ENCODE assay signal across 8 mouse cellular contexts in the genomic region with DNA sequence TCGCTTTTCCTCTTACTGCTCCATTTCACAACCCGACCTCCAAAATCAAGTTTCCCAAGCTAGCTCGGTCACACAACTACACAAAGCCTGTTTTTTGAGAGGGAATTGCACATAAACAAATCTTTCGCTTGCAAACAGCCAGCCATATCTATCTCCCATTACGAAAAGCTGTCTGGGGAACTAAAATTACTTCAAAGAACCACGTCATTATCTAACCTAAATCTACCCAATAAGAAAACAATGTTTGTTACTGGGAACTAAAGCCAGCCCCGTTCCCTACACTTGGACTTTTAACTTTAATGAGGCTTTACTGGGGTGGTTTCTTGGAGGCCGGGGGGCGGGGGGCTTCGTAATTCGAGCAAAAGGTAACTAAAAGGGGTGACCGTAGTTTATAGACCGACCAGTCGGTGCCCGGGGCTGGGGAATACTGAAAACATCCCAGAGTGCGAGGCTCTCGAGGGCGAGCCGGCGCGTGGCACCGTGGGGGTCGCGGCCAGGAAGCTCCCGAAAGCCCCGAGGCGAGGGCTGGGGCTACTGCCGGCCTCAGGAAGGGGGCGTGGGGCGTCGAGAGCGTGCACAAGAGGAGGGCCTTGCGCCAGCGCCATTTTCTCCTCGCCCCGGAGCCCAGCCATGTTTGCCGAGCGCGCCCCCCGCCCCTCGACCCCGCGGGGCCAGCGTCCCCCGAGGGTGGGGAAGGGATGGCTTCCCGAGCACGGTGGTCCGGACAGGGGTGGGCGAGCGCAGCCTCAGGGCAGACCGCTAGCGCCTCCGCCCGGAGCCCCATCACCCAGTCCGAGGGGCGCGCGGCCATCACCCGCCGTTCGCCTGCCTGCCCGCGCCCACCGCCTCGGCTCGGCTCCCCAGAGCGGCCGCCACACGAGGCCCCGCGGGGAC. TPM values are rescaled to one million over a fixed set of nuclear protein-coding genes. Genes with fewer than 3 reads are reported as not detected.
A peak's percentile ranks its signal among the peaks of the same experiment; 100 is the strongest.
DNase-seq lines count a peak whose midpoint lies in the region; ATAC-seq lines count a peak whose summit lies in the region.

No protein-coding gene starts in this region.

- peak overlapping the region; percentile 99 for H3K4me3 ChIP-seq in embryonic facial prominence, embryonic 12.5 days
- H3K4me3 ChIP-seq in heart, embryonic 12.5 days: peak overlapping the region; percentile 97
- peak overlapping the region; percentile 99 for H3K4me3 ChIP-seq in kidney, embryonic 16.5 days (ENCODE audit: low read length)
- H3K4me3 ChIP-seq in macrophage (ENCODE audit: inconsistent target): peak overlapping the region; percentile 62

- DNase-seq in CD8-positive naive resting alpha-beta T cell, adult 2 months (ENCODE audit: low read depth in 2 of 2, low spot score in 2 of 2): peak; percentile 26 to 42
- peak; percentile 43 to 47 for DNase-seq in adrenal gland, adult 18-20 months (ENCODE audit: low spot score in 2 of 2)
- DNase-seq in right cerebral cortex, postnatal 4 days: peak; percentile 64
- DNase-seq in layer of hippocampus, adult 11-12 months (ENCODE audit: low spot score): no peak

- peak overlapping the region; percentile 94 for H3K9ac ChIP-seq in embryonic facial prominence, embryonic 12.5 days
- H3K9ac ChIP-seq in heart, embryonic 12.5 days: peak overlapping the region; percentile 99
- peak overlapping the region; percentile 99 for H3K9ac ChIP-seq in kidney, embryonic 16.5 days (replicated peaks; ENCODE audit: low read length)

- 1% methylated on average over 67 of the region's 71 CpGs for WGBS in embryonic facial prominence, embryonic 12.5 days
- WGBS in heart, embryonic 12.5 days: under 1% methylated on average over 71 of the region's 71 CpGs
- WGBS in kidney, embryonic 16.5 days: under 1% methylated on average over 58 of the region's 71 CpGs
- WGBS in macrophage (ENCODE audit: missing documents): under 1% methylated on average over 53 of the region's 71 CpGs

- no peaks in the 10 kb centered on the region for H3K9me3 ChIP-seq in embryonic facial prominence, embryonic 12.5 days
- no peaks in the 10 kb centered on the region for H3K9me3 ChIP-seq in heart, embryonic 12.5 days (replicated peaks)
- H3K9me3 ChIP-seq in kidney, embryonic 16.5 days (ENCODE audit: low read length): no peaks in the 10 kb centered on the region

- ATAC-seq in embryonic facial prominence, embryonic 12.5 days (ENCODE audit: insufficient number of reproducible peaks, insufficient read depth, low FRiP score, low TSS enrichment): peak; percentile 83
- ATAC-seq in heart, embryonic 12.5 days (ENCODE audit: insufficient number of reproducible peaks, low FRiP score): peak; percentile 80
- peak; percentile 87 for ATAC-seq in kidney, embryonic 16.5 days (ENCODE audit: low FRiP score, low TSS enrichment)

- peaks cover 38% of the 10 kb centered on the region for H3K79me2 ChIP-seq in macrophage (ENCODE audit: inconsistent target)

- peak overlapping the region; percentile 76 for H3K4me2 ChIP-seq in embryonic facial prominence, embryonic 12.5 days (replicated peaks)
- peak overlapping the region; percentile 94 for H3K4me2 ChIP-seq in heart, embryonic 12.5 days
- H3K4me2 ChIP-seq in kidney, embryonic 16.5 days (replicated peaks; ENCODE audit: low read depth, low read length): peak overlapping the region; percentile 92

- peaks cover 15% of the 10 kb centered on the region; the same call in 1 of the 2 replicates for H3K4me1 ChIP-seq in embryonic facial prominence, embryonic 12.5 days
- H3K4me1 ChIP-seq in heart, embryonic 12.5 days (replicated peaks): peaks cover 13% of the 10 kb centered on the region
- H3K4me1 ChIP-seq in kidney, embryonic 16.5 days (ENCODE audit: insufficient read depth, low read length): peaks cover 25% of the 10 kb centered on the region

- peaks cover 18% of the 10 kb centered on the region for H3K36me3 ChIP-seq in embryonic facial prominence, embryonic 12.5 days
- H3K36me3 ChIP-seq in heart, embryonic 12.5 days: peaks cover 25% of the 10 kb centered on the region
- H3K36me3 ChIP-seq in kidney, embryonic 16.5 days (ENCODE audit: insufficient read depth, low read length): peaks cover 12% of the 10 kb centered on the region
- H3K36me3 ChIP-seq in macrophage (ENCODE audit: inconsistent target): peaks cover 29% of the 10 kb centered on the region

- H3K27ac ChIP-seq in embryonic facial prominence, embryonic 12.5 days: peak overlapping the region; percentile 84
- H3K27ac ChIP-seq in heart, embryonic 12.5 days (ENCODE audit: poor library complexity, severe bottlenecking): peak overlapping the region; percentile 85
- peak overlapping the region; percentile 91 for H3K27ac ChIP-seq in kidney, embryonic 16.5 days (ENCODE audit: low read length)
- peak overlapping the region; percentile 37 for H3K27ac ChIP-seq in macrophage

- no peaks in the 10 kb centered on the region for H3K27me3 ChIP-seq in embryonic facial prominence, embryonic 12.5 days
- no peaks in the 10 kb centered on the region for H3K27me3 ChIP-seq in heart, embryonic 12.5 days (replicated peaks)
- no peaks in the 10 kb centered on the region for H3K27me3 ChIP-seq in kidney, embryonic 16.5 days (ENCODE audit: insufficient read depth, low read length)

RNA-seq across cellular contexts. Expression of a gene that starts 1.6 kb away (rescaled TPM):
- 100 to 1,000 TPM; 203 to 249 TPM for total RNA-seq in adrenal gland, adult 18-20 months (2021)
- 685 and 697 TPM in 2 replicates for polyA plus RNA-seq in embryonic facial prominence, embryonic 12.5 days (2016; fragmentation: Nextera tagmentation; extraction: Ambion mirVana)
- polyA plus RNA-seq in heart, embryonic 12.5 days (2016; fragmentation: Nextera tagmentation; extraction: Ambion mirVana): 596 and 625 TPM in 2 replicates
- polyA plus RNA-seq in kidney, embryonic 16.5 days (2015; fragmentation: Nextera tagmentation; extraction: Ambion mirVana): 625 and 637 TPM in 2 replicates
- total RNA-seq in macrophage (2018; cell fraction: chromatin; rRNA removed): 10 to 100 TPM; 14.6 to 75.0 (median 36.8) TPM
- 100 to 1,000 TPM; 118 to 316 (median 179) TPM for total RNA-seq in macrophage (2018; cell fraction: cytosol; rRNA removed)
- 10 to 100 TPM; 26.6 to 61.9 (median 45.1) TPM for total RNA-seq in macrophage (2018; cell fraction: nucleus; rRNA removed)
- 191 to 248 TPM (median 217 TPM) in 3 replicates for polyA plus RNA-seq in macrophage (2018)

Comparison
In these comparisons a context has a peak if more than half of its experiments do, and no peak if none do; other contexts are left out.
1. H3K27ac ChIP-seq: peak in every context shown above with its lines; median percentile 91 in kidney, embryonic 16.5 days; 85 in heart, embryonic 12.5 days; 84 in embryonic facial prominence, embryonic 12.5 days; 37 in macrophage.